Mouse (Mus musculus) thymus, postnatal 0 days (tissue): ENCODE measurements around the gene Troap. TPM values are rescaled to one million over a fixed set of nuclear protein-coding genes. Genes with fewer than 3 reads are reported as not detected.

ENCODE experiments used
- DNase-seq: peaks from one replicate; pipeline ENCODE4 v3.0.0-alpha.2; 2015; ENCODE audit warnings: low spot score
- polyA plus RNA-seq: library from polyadenylated mRNA; unstranded; fragments of >200 nt; fragmentation: Nextera tagmentation; extraction: Ambion mirVana; gene quantifications from 2 replicates; pipeline ENCODE4 v1.2.1, GENCODE M21; 2015

Gene Troap
- polyA plus RNA-seq, 1 experiment from 2014 or later = 25.3 TPM

DNA sequence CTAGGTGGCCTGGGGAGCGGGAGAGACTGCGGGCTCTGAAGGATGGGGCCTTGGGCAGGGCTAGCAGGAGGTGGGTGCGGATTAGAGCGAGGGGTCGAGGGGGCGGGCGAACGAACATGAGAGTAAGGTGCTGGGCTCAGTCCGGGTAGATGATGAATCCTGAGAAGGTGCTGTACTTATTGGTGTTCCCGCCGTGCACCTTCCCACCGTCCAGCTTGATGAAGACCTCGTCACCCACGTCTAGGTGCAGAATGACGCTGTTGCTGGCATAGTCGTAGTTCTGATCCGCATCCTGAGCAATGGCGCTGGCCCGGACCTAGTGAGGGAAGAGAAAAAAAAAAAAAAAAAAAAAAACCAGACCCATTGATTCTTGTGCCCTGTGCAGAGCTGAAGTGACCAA, 10.2 kb downstream of the Troap start:
- no peak for DNase-seq

DNA sequence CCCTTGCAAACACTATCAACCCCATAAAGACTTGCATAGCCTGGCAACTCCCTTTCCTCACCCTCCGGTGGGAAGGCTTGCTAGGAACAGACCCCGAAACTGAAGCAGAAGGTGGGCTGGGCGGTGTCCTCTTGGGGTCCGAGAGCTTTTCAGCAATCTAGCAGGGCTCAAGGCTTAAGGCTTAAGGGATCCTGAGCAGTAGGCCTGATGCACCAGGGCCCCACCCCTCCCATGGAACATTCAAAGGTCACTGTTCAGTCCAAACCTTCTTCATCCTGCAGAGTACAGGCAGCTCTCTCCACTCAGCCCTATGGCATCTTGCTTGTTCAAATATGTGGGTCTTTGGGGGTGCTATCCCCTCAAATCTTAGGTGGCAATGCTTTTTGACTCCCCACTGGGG, 11.6 kb downstream of the Troap start:
- DNase-seq = no peak

DNA sequence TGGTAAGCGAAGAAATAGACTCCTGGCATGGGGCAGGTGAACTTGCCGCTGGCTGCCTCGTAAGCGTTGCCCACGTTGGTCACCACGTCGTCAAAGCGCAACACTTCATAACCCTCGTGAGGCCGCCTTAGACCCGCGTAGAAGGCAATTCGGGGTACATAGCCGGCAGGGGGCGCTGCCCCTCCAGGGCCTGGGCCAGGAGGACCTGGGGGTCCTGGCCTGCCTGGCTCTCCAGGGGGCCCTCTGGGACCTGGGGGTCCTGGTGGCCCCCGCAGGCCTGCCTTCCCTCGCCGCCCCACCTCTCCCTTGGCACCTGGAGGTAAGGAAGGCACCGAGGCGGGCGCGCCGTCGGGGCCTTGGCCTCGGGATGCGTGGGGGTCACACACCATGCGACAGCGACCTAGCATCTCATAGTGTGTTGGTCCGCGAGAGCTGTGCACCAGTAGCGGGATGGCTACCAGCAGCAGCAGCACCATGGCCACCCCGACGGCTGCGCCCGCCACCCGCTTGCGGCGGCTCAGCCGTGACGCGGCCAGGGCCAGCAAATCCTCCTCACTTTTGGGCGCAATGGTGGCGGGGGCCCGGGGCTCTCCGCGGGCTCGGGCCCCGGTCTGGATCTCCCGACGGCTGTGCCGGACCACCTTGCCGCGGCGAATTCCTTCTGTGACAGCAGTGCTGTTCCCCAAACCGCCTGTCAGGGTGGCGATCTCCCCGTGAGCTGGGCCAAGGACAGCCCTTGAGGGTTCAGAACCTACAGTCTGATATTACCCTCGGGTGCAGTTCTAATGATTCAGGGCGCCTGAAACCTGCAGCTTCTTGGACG, 13.1 kb downstream of the Troap start, which contains the start of gene C1ql4:
Gene C1ql4, minus strand, starts transcription at position 565 of the 823 bp plus-strand sequence.
- peak; percentile 53 for DNase-seq

- peak; percentile 79 for DNase-seq
These were observed 13.9 kb downstream of the Troap start for GRCm38 (mm10) chr15:99088292-99088691.

DNA sequence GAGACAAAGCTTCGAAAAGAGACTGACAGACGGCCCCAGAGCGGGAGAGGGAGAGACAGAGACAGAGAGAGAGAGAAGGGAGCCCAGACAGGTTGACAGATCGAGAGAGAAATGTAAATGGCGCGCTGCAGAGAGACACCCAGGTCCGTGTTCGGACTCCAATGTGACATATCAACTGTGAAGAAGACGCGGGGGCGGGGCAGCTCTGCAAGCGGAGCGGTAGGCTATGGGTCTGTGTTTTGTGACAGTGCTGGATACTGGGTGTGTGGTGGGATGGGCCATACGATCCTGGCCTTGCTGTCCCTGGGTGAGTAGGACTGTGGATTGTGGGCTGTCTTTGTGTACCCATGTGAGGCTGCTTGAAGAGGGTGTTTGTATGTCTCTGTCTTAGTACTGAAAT, 14.7 kb downstream of the Troap start:
- DNase-seq = no peak

DNA sequence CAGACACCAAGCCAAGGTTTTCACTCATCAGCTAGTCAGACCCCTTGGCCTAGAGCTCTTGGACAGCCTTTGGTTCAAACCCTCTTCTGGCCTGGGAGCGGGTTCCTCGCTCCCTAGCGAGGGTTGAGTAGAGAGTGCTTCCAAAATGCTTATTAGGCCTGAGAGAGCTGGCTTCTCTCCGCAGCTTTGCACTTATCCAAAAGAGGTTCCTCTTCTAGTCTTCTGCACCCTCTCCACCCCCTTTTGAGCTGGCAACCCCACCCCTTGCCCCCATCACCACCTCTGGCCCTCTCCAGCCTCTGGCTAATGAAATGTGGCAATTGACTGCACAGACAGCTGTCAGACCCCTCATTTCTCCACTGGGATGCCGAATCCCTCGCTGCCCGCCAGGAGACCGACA, 18.5 kb downstream of the Troap start, which contains the start of gene Dnajc22:
Gene Dnajc22, plus strand, starts transcription at position 301 of the 400 bp plus-strand sequence.
- DNase-seq = no peak

GRCm38 (mm10) chr15:99093291-99094258, 19.2 kb downstream of the Troap start:
- no peak for DNase-seq

DNA sequence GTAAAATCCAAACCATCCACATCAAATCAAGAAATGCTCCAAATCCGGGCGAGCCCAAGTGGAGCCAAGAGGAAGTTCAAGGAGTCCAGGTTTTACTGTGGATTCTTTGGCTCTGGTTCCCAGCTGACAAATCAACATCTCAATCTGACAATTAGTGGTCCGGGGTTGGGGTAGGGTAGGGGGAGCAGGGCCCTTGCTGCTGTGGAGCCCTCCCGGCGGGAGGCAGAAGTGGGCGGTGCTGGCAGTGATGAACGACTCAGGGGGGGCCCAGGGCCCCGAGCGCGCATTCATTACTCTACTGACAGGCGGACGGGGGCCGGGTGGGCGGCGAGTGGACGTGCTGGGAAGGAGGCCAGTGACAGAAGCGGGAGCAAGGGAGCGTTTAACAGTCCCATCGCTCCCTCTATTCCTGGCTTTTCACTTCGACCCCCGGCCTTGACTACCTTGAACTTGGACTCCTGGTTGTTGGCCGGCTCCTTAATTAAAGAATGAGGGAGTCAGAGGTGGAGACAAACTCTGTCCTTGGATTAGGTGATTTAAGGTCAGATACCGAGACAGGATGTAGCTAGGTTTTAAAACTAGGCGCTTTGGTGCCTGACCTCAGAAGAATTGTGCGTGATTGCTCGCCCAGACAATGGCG, 20.4 kb downstream of the Troap start:
- DNase-seq = no peak

GRCm38 (mm10) chr15:99095356-99095755, 21.0 kb downstream of the Troap start:
- DNase-seq = no peak

DNA sequence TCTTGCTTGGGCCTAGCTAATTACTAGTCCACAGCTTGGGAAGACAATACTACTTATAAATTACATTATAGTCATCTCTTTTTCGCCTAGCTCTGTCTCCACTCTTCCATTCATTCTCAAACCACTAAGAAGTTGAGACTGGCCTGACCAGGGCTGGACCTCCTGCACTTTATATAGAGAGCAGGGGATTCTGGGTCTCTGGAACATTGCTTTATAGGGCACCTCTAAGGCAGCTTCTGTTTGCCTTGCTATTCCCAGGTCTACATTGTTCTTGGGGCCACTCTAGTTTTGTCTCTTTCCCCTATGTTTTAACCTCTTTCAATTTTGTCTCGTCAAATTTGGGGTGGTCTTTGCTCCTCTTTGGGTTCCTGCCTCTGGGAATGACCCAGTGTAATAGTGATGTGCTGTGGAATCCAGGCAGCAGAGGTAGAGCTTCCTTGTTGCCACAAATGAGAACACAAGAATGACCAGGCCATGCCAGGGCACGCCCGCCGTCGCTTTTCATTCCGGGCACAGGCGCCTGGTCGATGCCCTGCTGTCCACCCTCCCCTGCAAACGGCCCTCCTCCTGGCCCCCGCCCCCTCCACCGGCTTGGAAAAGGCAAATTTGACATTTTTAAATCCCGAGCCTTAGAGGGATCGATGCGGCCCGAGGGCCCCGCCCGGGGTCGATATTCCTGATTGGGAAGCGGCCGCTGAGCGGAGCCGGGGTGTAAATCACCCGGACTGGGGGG, 21.9 kb downstream of the Troap start:
- no peak for DNase-seq

DNA sequence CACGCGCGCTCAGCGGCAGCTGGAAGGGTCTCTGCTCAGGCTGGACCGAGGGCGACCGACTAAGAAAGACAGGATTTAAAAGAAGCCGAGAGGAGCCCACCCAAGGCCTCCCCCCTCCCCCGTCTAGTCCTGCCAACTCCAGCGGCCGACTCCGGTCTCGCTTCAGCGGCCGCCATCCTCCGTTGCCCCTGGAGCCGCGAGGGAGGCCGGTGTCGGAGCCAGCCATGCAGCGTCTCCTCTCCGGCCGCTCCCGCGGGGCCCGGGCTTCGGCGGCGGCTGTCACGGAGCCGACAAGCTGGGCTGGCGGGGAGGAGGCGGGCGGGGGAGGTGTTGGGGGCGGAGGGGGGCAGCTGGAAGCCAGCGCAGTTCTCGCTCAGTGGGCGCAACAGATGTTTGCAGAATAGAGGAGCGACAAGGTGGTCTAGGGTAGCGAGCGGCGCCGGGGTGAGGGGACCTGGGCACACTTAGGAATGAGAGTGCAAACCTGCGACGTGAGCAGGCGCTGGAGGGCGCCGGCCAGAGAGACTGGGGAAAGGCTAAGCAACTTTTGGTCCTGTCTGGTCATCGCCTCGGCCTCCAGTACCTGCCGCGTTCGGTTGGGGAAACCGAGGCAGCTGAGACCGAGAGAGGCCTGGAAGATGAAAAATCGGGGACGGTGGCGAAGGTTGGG, 22.6 kb downstream of the Troap start:
- DNase-seq = no peak

DNA sequence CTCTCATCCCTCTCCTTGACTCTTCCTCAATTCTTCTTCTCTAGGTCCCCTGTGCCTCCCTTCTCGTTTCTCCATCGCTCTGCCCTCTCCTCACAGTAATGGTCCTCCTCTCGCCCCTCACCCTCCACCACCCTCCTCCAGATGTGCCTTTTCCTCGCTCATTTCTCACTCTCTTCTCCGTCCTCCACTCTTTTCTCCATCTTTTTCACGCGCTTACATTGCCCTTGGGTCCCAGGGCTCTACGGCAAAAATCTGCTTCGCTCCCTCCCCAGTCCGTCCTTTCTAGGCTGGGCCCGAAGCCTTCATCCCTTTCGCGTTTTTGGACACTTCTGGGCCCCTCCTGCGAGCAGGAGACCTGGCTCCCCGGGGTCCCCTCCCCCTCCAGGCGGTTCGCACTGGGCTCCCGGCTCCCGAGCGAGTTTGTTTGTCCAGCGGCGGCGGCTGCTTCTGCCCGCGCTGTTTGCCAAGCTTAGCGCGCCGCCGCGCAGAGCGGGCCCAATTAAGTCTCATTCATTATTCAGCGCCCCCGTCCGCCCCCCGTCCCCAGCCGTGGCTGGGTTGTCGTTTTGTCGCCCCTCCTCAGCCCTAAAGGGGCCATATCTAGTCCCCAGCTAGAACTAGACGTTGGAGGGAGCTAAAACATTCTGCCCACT, 23.6 kb downstream of the Troap start:
- DNase-seq = no peak

DNA sequence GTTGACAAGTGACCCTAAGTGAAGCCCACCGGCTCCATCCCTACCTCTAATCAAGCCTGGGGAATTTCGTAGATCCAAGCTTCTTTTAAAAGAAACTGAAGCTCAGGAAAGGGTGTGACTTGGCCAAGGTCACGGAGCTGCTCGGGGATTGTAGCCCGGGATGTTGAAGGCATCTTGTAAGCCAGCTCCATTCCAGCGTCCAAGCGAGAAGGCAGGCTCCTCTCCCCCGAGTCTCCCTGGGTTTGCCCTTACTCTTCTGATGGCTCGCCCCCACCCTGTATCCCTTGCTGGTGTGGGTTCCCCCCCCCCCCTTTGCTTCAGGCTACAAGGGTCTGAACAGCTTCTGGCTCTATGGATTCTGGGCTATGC, 24.1 kb downstream of the Troap start:
- no peak for DNase-seq

- DNase-seq = peak; percentile 57
These were observed 24.8 kb downstream of the Troap start for GRCm38 (mm10) chr15:99099139-99099556.

DNA sequence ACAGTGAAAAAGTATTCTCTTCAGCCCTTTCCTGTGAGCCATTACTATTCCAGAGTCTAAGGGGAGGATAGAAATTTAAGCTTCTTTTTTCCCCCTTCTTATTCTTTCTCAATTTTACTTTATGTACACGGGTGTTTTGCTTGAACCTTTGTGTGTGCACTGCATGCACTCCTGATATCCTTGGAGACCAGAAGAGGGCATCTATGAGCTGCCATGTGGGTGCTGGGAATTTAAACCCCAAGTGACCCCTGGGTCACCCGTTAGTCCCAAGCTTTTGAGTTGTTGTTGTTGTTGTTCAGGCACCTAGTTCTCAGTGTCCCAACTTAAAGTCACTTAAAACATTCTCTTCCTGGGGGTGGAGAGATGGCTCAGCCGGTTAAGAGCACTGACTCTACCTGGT, 25.6 kb downstream of the Troap start:
- no peak for DNase-seq

DNA sequence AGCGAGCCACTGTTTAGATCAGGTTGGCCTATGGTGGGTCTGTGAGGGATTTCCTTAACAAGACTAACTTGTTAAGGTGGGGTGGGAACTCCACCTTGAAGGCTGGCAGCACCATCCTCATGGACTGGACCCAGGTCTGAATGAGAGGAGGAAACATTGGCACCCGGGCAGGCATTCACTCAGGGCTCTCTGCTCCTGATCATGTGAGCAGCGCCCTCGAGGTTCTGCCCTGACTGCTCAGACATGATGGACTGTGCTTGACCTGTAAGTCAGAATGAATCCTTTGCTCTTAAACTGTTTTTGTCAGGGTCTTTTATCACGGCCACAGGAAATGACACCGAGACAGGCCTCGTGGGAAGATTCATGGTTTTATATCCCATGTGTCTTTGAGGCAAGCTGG, 30.9 kb downstream of the Troap start:
- DNase-seq = no peak

- peak; percentile 17 for DNase-seq
These were observed 33.5 kb downstream of the Troap start for GRCm38 (mm10) chr15:99107866-99108265.

DNA sequence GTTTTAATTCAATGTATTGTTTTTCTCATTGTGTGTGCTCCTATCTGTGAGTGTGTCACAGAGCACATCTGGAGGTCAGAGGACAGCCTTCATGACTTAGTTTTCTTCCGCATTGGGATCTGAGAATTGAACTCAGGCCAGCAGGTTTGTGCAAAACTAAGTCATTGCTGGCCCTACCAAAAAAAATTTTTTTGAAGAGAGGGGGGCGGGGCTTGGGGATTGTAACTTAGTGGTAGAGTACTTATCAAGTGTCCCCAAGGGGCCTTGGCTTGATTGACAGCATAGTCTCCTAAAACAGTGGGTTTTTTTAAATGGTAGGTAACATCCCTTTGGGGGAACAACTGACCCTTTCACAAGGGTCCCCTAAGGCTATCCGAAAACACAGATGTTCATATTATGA, 36.8 kb downstream of the Troap start:
- DNase-seq = no peak

- no peak for DNase-seq
These were observed 37.4 kb downstream of the Troap start for GRCm38 (mm10) chr15:99111809-99112208.
